Mouse (Mus musculus) left cerebral cortex, adult 2 months (tissue): ENCODE data around the gene Ccnl2. TPM values are rescaled to one million over a fixed set of nuclear protein-coding genes. Genes with fewer than 3 reads are reported as not detected.

ENCODE experiments used
- DNase-seq, 2 experiments: peaks; one replicate each; pipeline ENCODE4 v3.0.0; 2021 to 2022; ENCODE audit warnings: low spot score in 2 of 2, mixed read lengths in 1 of 2; ENCODE audit errors: extremely low spot score in 1 of 2
- H3K27ac ChIP-seq: fragments of 200-600 bp; 2 replicates; pipeline ENCODE4 v1.8.1; 2022
- H3K4me3 ChIP-seq: fragments of 200-600 bp; 2 replicates; pipeline ENCODE4 v1.8.1; 2022
- CTCF ChIP-seq: fragments of 200-600 bp; IDR thresholded peaks from 2 replicates; pipeline ENCODE4 v1.8.1; 2022; ENCODE audit warnings: antibody characterized with exemption, mild to moderate bottlenecking, moderate library complexity
- intact Hi-C: fragments of 180-260 bp; cut with DNase I; formaldehyde crosslinking; loops from one replicate; pipeline ENCODE4 v1.15.1; 2025
- microRNA-seq, 2 experiments: library from miRNA; unstranded; fragments of <30 nt; microRNA quantifications; one replicate each; pipeline ENCODE4 v1.2.0; 2021
- total RNA-seq, 2 experiments: library from RNA; stranded (reverse); gene quantifications; 2 replicates each; pipeline ENCODE4 v1.2.3; 2021

Ccnl2 gene
- total RNA-seq, 2 experiments from 2014 or later, result 74.8 to 83.4 TPM

- Histone ChIP-seq H3K4me3 (no peak overlapping the region), H3K27ac (no peak overlapping the region)
- intact Hi-C loops, result no loop called here
- TF ChIP-seq CTCF, result no peak
- DNase-seq, result no peak
These were observed 43.8 kb downstream of the Ccnl2 start for GRCm38 (mm10) chr4:155856071-155856470.

GRCm38 (mm10) chr4:155856881-155857280 lies 44.6 kb downstream of the Ccnl2 start:
- no peak for TF ChIP-seq CTCF
- H3K27ac ChIP-seq, result no peak overlapping the region
- no peak overlapping the region for H3K4me3 ChIP-seq
- intact Hi-C loops, result no loop called here
- no peak for DNase-seq

GRCm38 (mm10) chr4:155859318-155859717 lies 47.0 kb downstream of the Ccnl2 start:
- intact Hi-C loops, result no loop called here
- Histone ChIP-seq H3K27ac (no peak overlapping the region), H3K4me3 (no peak overlapping the region)
- peak in 1 of 2 experiments; percentile 15 for DNase-seq
- TF ChIP-seq CTCF, result no peak

GRCm38 (mm10) chr4:155861787-155862186 lies 49.5 kb downstream of the Ccnl2 start:
- intact Hi-C loops, result no loop called here

GRCm38 (mm10) chr4:155863001-155863400 lies 50.7 kb downstream of the Ccnl2 start, which contains the start of gene Tas1r3:
Tas1r3 (minus strand) TSS chr4:155863362.
- intact Hi-C loops, result no loop called here
- H3K4me3 ChIP-seq, result no peak within 1 kb of the TSS
- DNase-seq, result peak in 1 of 2 experiments; percentile 11
- no peak for TF ChIP-seq CTCF
- no peak within 1 kb of the TSS for H3K27ac ChIP-seq

More at GRCm38 (mm10) chr4:155861787-155862186, 49.5 kb downstream of the Ccnl2 start:
- TF ChIP-seq CTCF, result no peak
- H3K4me3 ChIP-seq, result no peak overlapping the region
- no peak overlapping the region for H3K27ac ChIP-seq
- DNase-seq, result peak in 1 of 2 experiments; percentile 13

GRCm38 (mm10) chr4:155868614-155869298 lies 56.5 kb downstream of the Ccnl2 start:
- no peak for TF ChIP-seq CTCF
- intact Hi-C loops, result loop anchor here (2.0 kb wide), 2 partner anchors 22 to 74 kb away; partner anchors contain the start of genes Acap3, Pusl1 and Ube2j2
- Histone ChIP-seq H3K4me3 (peak overlapping the region; percentile 89), H3K27ac (peak overlapping the region; percentile 77)
- peak in 1 of 2 experiments; percentile 14 for DNase-seq

GRCm38 (mm10) chr4:155869317-155870033 lies 57.2 kb downstream of the Ccnl2 start, which contains the start of the genes Cptp and Ints11:
Cptp (minus strand) TSS chr4:155869440.
Ints11 (plus strand) TSS chr4:155869546.
- Histone ChIP-seq H3K27ac (peak within 1 kb of the TSS; percentile 86), H3K4me3 (peak within 1 kb of the TSS; percentile 89)
- peak; percentile 25 for TF ChIP-seq CTCF
- intact Hi-C loops, result loop anchor here (2.0 kb wide), 2 partner anchors 21 to 73 kb away; partner anchors contain the start of genes Acap3, Pusl1 and Ube2j2
- DNase-seq, result peak; percentile 96 to 97

- intact Hi-C loops, result no loop called here
- no peak overlapping the region for H3K4me3 ChIP-seq
- no peak for TF ChIP-seq CTCF
These were observed 59.1 kb downstream of the Ccnl2 start for GRCm38 (mm10) chr4:155871404-155871803.

More at GRCm38 (mm10) chr4:155871404-155871803, 59.1 kb downstream of the Ccnl2 start:
- H3K27ac ChIP-seq, result no peak overlapping the region
- DNase-seq, result no peak

Small RNA genes lying within 50 kb of the gene (microRNA-seq; reads per million reads assigned to microRNA genes)
- 0 reads per million in 2 experiments for gene Gm27743

Other genes with a start within 250 kb of the Ccnl2 start
- gene Slc35e2, start 211.1 kb upstream of the Ccnl2 start, total RNA-seq, result 10 to 100 TPM; 47.3 to 50.5 TPM
- gene Cdk11b, start 187.6 kb upstream of the Ccnl2 start, total RNA-seq, result 10 to 100 TPM; 46.8 to 56.0 TPM
- not detected for gene Gm10563, start 167.1 kb upstream of the Ccnl2 start, total RNA-seq
- gene Mmp23, start 159.1 kb upstream of the Ccnl2 start, total RNA-seq, result 1 to 10 TPM; 4.1 to 5.4 TPM
- 100 to 1,000 TPM; 133 to 140 TPM for gene Mib2, start 143.3 kb upstream of the Ccnl2 start, total RNA-seq
- 10 to 100 TPM; 26.2 to 33.4 TPM for gene Fndc10, start 118.1 kb upstream of the Ccnl2 start, total RNA-seq
- 10 to 100 TPM; 89.2 to 98.0 TPM for gene Ssu72, start 107.7 kb upstream of the Ccnl2 start, total RNA-seq
- 10 to 100 TPM; 54.0 to 57.0 TPM for gene Tmem240, start 77.7 kb upstream of the Ccnl2 start, total RNA-seq
- 10 to 100 TPM; 53.0 to 58.8 TPM for gene Atad3a, start 51.4 kb upstream of the Ccnl2 start, total RNA-seq
- gene Vwa1, start 37.8 kb upstream of the Ccnl2 start, total RNA-seq, result 10 to 100 TPM; 13.6 to 15.9 TPM
- gene Tmem88b, start 26.6 kb upstream of the Ccnl2 start, total RNA-seq, result 10 to 100 TPM; 16.4 to 16.8 TPM
- gene Ankrd65, start 22.1 kb upstream of the Ccnl2 start, total RNA-seq, result under 1 TPM in 1 of 2 experiments, not detected in 1; 0.29 TPM
- gene Mrpl20, start 9.6 kb upstream of the Ccnl2 start, total RNA-seq, result 10 to 100 TPM; 82.7 to 84.8 TPM
- gene Aurkaip1, start 18.8 kb downstream of the Ccnl2 start, total RNA-seq, result 100 to 1,000 TPM in 1 of 2 experiments, 10 to 100 TPM in 1; 98.5 to 101 TPM
- 1 to 10 TPM; 5.9 to 8.0 TPM for gene Mxra8, start 27.2 kb downstream of the Ccnl2 start, total RNA-seq
- gene Dvl1, start 34.9 kb downstream of the Ccnl2 start, total RNA-seq, result 10 to 100 TPM; 94.0 to 96.3 TPM
- under 1 TPM; 0.23 to 0.30 TPM for gene Tas1r3, start 50.9 kb downstream of the Ccnl2 start, total RNA-seq
- 10 to 100 TPM; 21.7 to 28.9 TPM for gene Cptp, start 57.0 kb downstream of the Ccnl2 start, total RNA-seq
- 10 to 100 TPM; 37.3 to 41.1 TPM for gene Ints11, start 57.1 kb downstream of the Ccnl2 start, total RNA-seq
- gene Pusl1, start 79.3 kb downstream of the Ccnl2 start, total RNA-seq, result 10 to 100 TPM; 55.0 to 61.2 TPM
- gene Acap3, start 79.3 kb downstream of the Ccnl2 start, total RNA-seq, result 100 to 1,000 TPM; 139 to 152 TPM
- 10 to 100 TPM; 70.3 to 80.5 TPM for gene Ube2j2, start 131.3 kb downstream of the Ccnl2 start, total RNA-seq
- 10 to 100 TPM; 18.9 to 19.7 TPM for gene C1qtnf12, start 149.8 kb downstream of the Ccnl2 start, total RNA-seq
- gene B3galt6, start 180.2 kb downstream of the Ccnl2 start, total RNA-seq, result 10 to 100 TPM in 1 of 2 experiments, 1 to 10 TPM in 1; 9.1 to 10.8 TPM
- 100 to 1,000 TPM; 187 to 193 TPM for gene Sdf4, start 180.4 kb downstream of the Ccnl2 start, total RNA-seq
- gene Tnfrsf4, start 201.4 kb downstream of the Ccnl2 start, total RNA-seq, result 1 to 10 TPM; 1.7 to 2.4 TPM
- gene Tnfrsf18, start 213.7 kb downstream of the Ccnl2 start, total RNA-seq, result not detected
- gene Ttll10, start 246.9 kb downstream of the Ccnl2 start, total RNA-seq, result under 1 TPM in 1 of 2 experiments, not detected in 1; 0.79 TPM